Mouse (Mus musculus) neural tube, embryonic 15.5 days (tissue): ENCODE data around the gene Zmynd19. TPM values are rescaled to one million over a fixed set of nuclear protein-coding genes. Genes with fewer than 3 reads are reported as not detected.
"Not testable (repeated sequence)": the region's sequence is repeated elsewhere in the genome, so short reads cannot be mapped to it uniquely, and the experiment has no call there.

Experiments
- ATAC-seq: fragments of 200-750 bp; cut with Nextera tagmentation; 2 replicates; pipeline ENCODE4 v1.8.0; 2017; ENCODE audit warnings: mild to moderate bottlenecking, moderate TSS enrichment, moderate library complexity; ENCODE audit not compliant: low FRiP score
- H3K27ac ChIP-seq: fragments of 300-500 bp; sonication (generic); replicated peaks from 2 replicates; pipeline ENCODE4 v1.5.1; 2015; ENCODE audit warnings: mild to moderate bottlenecking, inconsistent platforms
- H3K27me3 ChIP-seq: fragments of 300-500 bp; sonication (generic); replicated peaks from 2 replicates; pipeline ENCODE4 v1.6.1; 2015; ENCODE audit warnings: inconsistent platforms
- H3K36me3 ChIP-seq: fragments of 300-500 bp; sonication (generic); 2 replicates; pipeline ENCODE4 v1.6.1; 2015; ENCODE audit warnings: inconsistent platforms
- H3K4me1 ChIP-seq: fragments of 300-500 bp; sonication (generic); 2 replicates; pipeline ENCODE4 v1.6.1; 2015; ENCODE audit warnings: inconsistent platforms
- H3K4me2 ChIP-seq: fragments of 300-500 bp; sonication (generic); 2 replicates; pipeline ENCODE4 v1.6.1; 2015; ENCODE audit warnings: inconsistent platforms, mild to moderate bottlenecking, moderate library complexity
- H3K4me3 ChIP-seq: fragments of 300-500 bp; sonication (generic); replicated peaks from 2 replicates; pipeline ENCODE4 v1.5.1; 2015; ENCODE audit warnings: mild to moderate bottlenecking, inconsistent platforms
- H3K9ac ChIP-seq: fragments of 300-500 bp; sonication (generic); replicated peaks from 2 replicates; pipeline ENCODE4 v1.6.1; 2015; ENCODE audit warnings: mild to moderate bottlenecking, inconsistent platforms
- H3K9me3 ChIP-seq: fragments of 300-500 bp; sonication (generic); replicated peaks from 2 replicates; pipeline ENCODE4 v1.6.1; 2016; ENCODE audit warnings: inconsistent platforms
- WGBS: fragments of 180-500 bp; shearing (Covaris S2); methylation state at CpG from one replicate; pipeline ENCODE4 v1.1.7; 2015; ENCODE audit warnings: mixed read lengths; 5-methylcytosine and 5-hydroxymethylcytosine counted together
- polyA plus RNA-seq: library from polyadenylated mRNA; unstranded; fragments of >200 nt; fragmentation: Nextera tagmentation; extraction: Ambion mirVana; gene quantifications from 2 replicates; pipeline ENCODE4 v1.2.1, GENCODE M21; 2015

The Zmynd19 gene
- polyA plus RNA-seq, 1 experiment from 2014 or later = 26.2 TPM

GRCm38 (mm10) chr2:24923561-24923960 lies 26.0 kb upstream of the Zmynd19 start:
- WGBS = 57% methylated on average over 2 of the region's 2 CpGs
- H3K9ac ChIP-seq = no peak overlapping the region
- ATAC-seq = no peak
- peaks cover 10% of the 10 kb centered on the region for H3K36me3 ChIP-seq
- H3K27ac ChIP-seq = no peak overlapping the region
- H3K4me3 ChIP-seq = no peak overlapping the region
- H3K4me1 ChIP-seq = peaks cover 4% of the 10 kb centered on the region; the same call in 1 of the 2 replicates
- H3K9me3 ChIP-seq = no peaks in the 10 kb centered on the region
- H3K27me3 ChIP-seq = no peaks in the 10 kb centered on the region
- no peak overlapping the region for H3K4me2 ChIP-seq

- no peaks in the 10 kb centered on the region for H3K9me3 ChIP-seq
- no peak overlapping the region for H3K4me3 ChIP-seq
- no peak for ATAC-seq
- H3K4me1 ChIP-seq = no peaks in the 10 kb centered on the region; the same call in 1 of the 2 replicates
- 90% methylated on average over 8 of the region's 8 CpGs for WGBS
- peaks cover 10% of the 10 kb centered on the region for H3K36me3 ChIP-seq
- H3K9ac ChIP-seq = no peak overlapping the region
- H3K27ac ChIP-seq = no peak overlapping the region
- no peaks in the 10 kb centered on the region for H3K27me3 ChIP-seq
- H3K4me2 ChIP-seq = no peak overlapping the region
These were observed 24.3 kb upstream of the Zmynd19 start for GRCm38 (mm10) chr2:24925284-24925683.

GRCm38 (mm10) chr2:24926345-24926964 lies 23.1 kb upstream of the Zmynd19 start:
- Histone ChIP-seq H3K9me3 (no peaks in the 10 kb centered on the region), H3K4me2 (no peak overlapping the region), H3K36me3 (peaks cover 10% of the 10 kb centered on the region), H3K27ac (no peak overlapping the region), H3K27me3 (no peaks in the 10 kb centered on the region), H3K9ac (no peak overlapping the region), H3K4me1 (no peaks in the 10 kb centered on the region), H3K4me3 (no peak overlapping the region)
- no peak for ATAC-seq
- 89% methylated on average over 9 of the region's 9 CpGs for WGBS

- peaks cover 10% of the 10 kb centered on the region for H3K36me3 ChIP-seq
- no peak overlapping the region for H3K4me3 ChIP-seq
- no peaks in the 10 kb centered on the region for H3K27me3 ChIP-seq
- H3K9ac ChIP-seq = no peak overlapping the region
- no peaks in the 10 kb centered on the region for H3K9me3 ChIP-seq
- no peak overlapping the region for H3K4me2 ChIP-seq
- no peaks in the 10 kb centered on the region for H3K4me1 ChIP-seq
- ATAC-seq = no peak
- H3K27ac ChIP-seq = no peak overlapping the region
- 74% methylated on average over 7 of the region's 7 CpGs for WGBS
These were observed 22.6 kb upstream of the Zmynd19 start for GRCm38 (mm10) chr2:24926965-24927358.

- WGBS = 78% methylated on average over 4 of the region's 4 CpGs
- Histone ChIP-seq H3K27ac (no peak overlapping the region), H3K9ac (no peak overlapping the region), H3K4me3 (no peak overlapping the region), H3K4me1 (no peaks in the 10 kb centered on the region), H3K4me2 (no peak overlapping the region), H3K9me3 (no peaks in the 10 kb centered on the region), H3K36me3 (peaks cover 10% of the 10 kb centered on the region), H3K27me3 (no peaks in the 10 kb centered on the region)
- no peak for ATAC-seq
These were observed 21.6 kb upstream of the Zmynd19 start for GRCm38 (mm10) chr2:24927810-24928479.

GRCm38 (mm10) chr2:24929119-24929518 lies 20.5 kb upstream of the Zmynd19 start:
- H3K36me3 ChIP-seq = peaks cover 10% of the 10 kb centered on the region
- H3K27me3 ChIP-seq = no peaks in the 10 kb centered on the region
- no peak overlapping the region for H3K4me2 ChIP-seq
- ATAC-seq = no peak
- H3K9me3 ChIP-seq = no peaks in the 10 kb centered on the region
- no peak overlapping the region for H3K4me3 ChIP-seq
- WGBS = 73% methylated on average over 2 of the region's 2 CpGs
- H3K27ac ChIP-seq = no peak overlapping the region
- H3K9ac ChIP-seq = no peak overlapping the region
- H3K4me1 ChIP-seq = peaks cover 11% of the 10 kb centered on the region

GRCm38 (mm10) chr2:24929593-24929992 lies 20.0 kb upstream of the Zmynd19 start:
- Histone ChIP-seq H3K4me3 (no peak overlapping the region), H3K36me3 (peaks cover 10% of the 10 kb centered on the region), H3K4me2 (no peak overlapping the region), H3K27me3 (no peaks in the 10 kb centered on the region), H3K9ac (no peak overlapping the region), H3K4me1 (peaks cover 16% of the 10 kb centered on the region), H3K27ac (no peak overlapping the region), H3K9me3 (no peaks in the 10 kb centered on the region)
- no peak for ATAC-seq
- WGBS = 91% methylated on average over 5 of the region's 5 CpGs

GRCm38 (mm10) chr2:24934441-24934963 lies 15.1 kb upstream of the Zmynd19 start:
- peak overlapping the region; percentile 94 for H3K4me2 ChIP-seq
- H3K9me3 ChIP-seq = no peaks in the 10 kb centered on the region
- H3K4me3 ChIP-seq = peak overlapping the region; percentile 72
- H3K27me3 ChIP-seq = 0 out of 2 replicates have a peak, but pooled peaks cover 4% of the 10 kb centered on the region
- 5% methylated on average over 19 of the region's 19 CpGs for WGBS
- peak overlapping the region; percentile 71 for H3K27ac ChIP-seq
- peak overlapping the region; percentile 75 for H3K9ac ChIP-seq
- peak; percentile 56 for ATAC-seq
- no peaks in the 10 kb centered on the region for H3K36me3 ChIP-seq
- peaks cover 26% of the 10 kb centered on the region for H3K4me1 ChIP-seq

GRCm38 (mm10) chr2:24935057-24935796 lies 14.4 kb upstream of the Zmynd19 start, which contains the start of gene Arrdc1:
Gene Arrdc1 (minus strand): TSS chr2:24935252.
- ATAC-seq = peak; percentile 94
- under 1% methylated on average over 49 of the region's 49 CpGs for WGBS
- Histone ChIP-seq H3K27me3 (0 out of 2 replicates have a peak, but pooled peaks cover 4% of the 10 kb centered on the region), H3K4me2 (peak within 1 kb of the TSS; percentile 94), H3K27ac (peak within 1 kb of the TSS; percentile 71), H3K36me3 (no peaks in the 10 kb centered on the region), H3K4me3 (peak within 1 kb of the TSS; percentile 72), H3K4me1 (peaks cover 26% of the 10 kb centered on the region), H3K9ac (peak within 1 kb of the TSS; percentile 75), H3K9me3 (no peaks in the 10 kb centered on the region)

- Histone ChIP-seq H3K27ac (no peak overlapping the region), H3K27me3 (0 out of 2 replicates have a peak, but pooled peaks cover 4% of the 10 kb centered on the region), H3K36me3 (no peaks in the 10 kb centered on the region), H3K4me1 (no peaks in the 10 kb centered on the region), H3K9ac (no peak overlapping the region), H3K9me3 (no peaks in the 10 kb centered on the region), H3K4me2 (no peak overlapping the region), H3K4me3 (no peak overlapping the region)
- ATAC-seq = no peak
- 55% methylated on average over 4 of the region's 4 CpGs for WGBS
These were observed 7.5 kb upstream of the Zmynd19 start for GRCm38 (mm10) chr2:24942092-24942491.

- ATAC-seq, H3K4me1 ChIP-seq, H3K4me2 ChIP-seq, H3K9me3 ChIP-seq, H3K9ac ChIP-seq, H3K36me3 ChIP-seq, H3K4me3 ChIP-seq, H3K27ac ChIP-seq, H3K27me3 ChIP-seq: not testable (repeated sequence)
- 63% methylated on average over 2 of the region's 2 CpGs for WGBS
These were observed 5.3 kb upstream of the Zmynd19 start for GRCm38 (mm10) chr2:24944304-24944703.
